8 mouse cellular contexts compared by ENCODE assay signal in the genomic region with DNA sequence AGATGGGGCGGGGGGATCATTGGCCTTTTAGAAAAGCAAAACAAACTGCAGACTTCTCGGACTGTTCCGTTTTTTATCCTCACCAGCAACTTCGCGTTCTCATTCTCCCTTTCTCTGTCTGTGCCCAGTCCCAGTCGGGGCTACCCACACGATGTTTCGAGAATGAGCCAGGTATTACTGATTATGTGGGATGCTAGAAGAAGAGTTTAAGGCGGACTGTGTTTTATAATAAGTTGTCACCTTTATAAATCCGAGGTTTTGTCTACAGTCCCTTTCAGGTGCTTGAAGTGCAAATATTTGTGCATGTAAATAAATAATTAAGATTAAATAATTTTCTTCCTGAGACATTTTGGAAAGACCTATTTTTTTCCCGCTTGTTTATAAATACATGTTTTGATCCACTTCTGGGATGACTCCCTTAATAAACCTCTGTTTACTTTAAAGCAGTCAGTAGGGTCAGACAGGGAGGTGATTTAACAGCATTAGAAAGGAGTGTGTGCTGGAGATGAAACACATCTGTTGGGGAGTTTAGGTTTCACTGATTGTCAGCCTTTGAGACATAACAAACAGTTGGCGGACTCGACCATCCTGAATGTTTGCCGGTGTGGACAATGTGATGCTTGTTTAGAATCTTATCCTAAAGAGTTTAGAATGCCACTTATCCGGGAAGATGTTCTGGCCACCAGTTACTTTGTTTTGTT. TPM values are rescaled to one million over a fixed set of nuclear protein-coding genes. Genes with fewer than 3 reads are reported as not detected.
DNase-seq lines count a peak whose midpoint lies in the region; ATAC-seq and TF ChIP-seq lines count a peak whose summit lies in the region.

No protein-coding gene starts in this region.

- H3K27ac ChIP-seq in kidney, adult 2 months (ENCODE audit: insufficient read depth, low read depth, low read length), result no peak overlapping the region
- no peak overlapping the region; the same call in 1 of the 2 replicates for H3K27ac ChIP-seq in bone marrow, adult 2 months (ENCODE audit: control insufficient read depth, insufficient read depth, low read depth, low read length, poor library complexity)
- H3K27ac ChIP-seq in hindbrain, embryonic 13.5 days, result peak overlapping the region; percentile 76; the same call in 1 of the 2 replicates
- H3K27ac ChIP-seq in midbrain, embryonic 12.5 days (replicated peaks), result peak overlapping the region; percentile 55

- no peak for TF ChIP-seq CTCF in kidney, adult 2 months (conservative IDR thresholded peaks at IDR 0.05; ENCODE audit: insufficient read depth, insufficient read length, low read depth, low read length)
- TF ChIP-seq CTCF in bone marrow, adult 2 months (IDR thresholded peaks at IDR 0.05; ENCODE audit: control insufficient read depth, insufficient read depth, low read length), result no peak

- H3K27me3 ChIP-seq in kidney, adult 2 months (replicated peaks; ENCODE audit: control insufficient read depth, insufficient read depth, low read length), result no peaks in the 10 kb centered on the region
- H3K27me3 ChIP-seq in hindbrain, embryonic 13.5 days, result no peaks in the 10 kb centered on the region
- H3K27me3 ChIP-seq in midbrain, embryonic 12.5 days, result no peaks in the 10 kb centered on the region

- 12% methylated on average over 15 of the region's 15 CpGs for WGBS in kidney, adult 2 months
- 18% methylated on average over 15 of the region's 15 CpGs for WGBS in bone marrow, adult 2 months
- 13% methylated on average over 15 of the region's 15 CpGs for WGBS in hindbrain, embryonic 13.5 days
- 13% methylated on average over 15 of the region's 15 CpGs for WGBS in midbrain, embryonic 12.5 days

- H3K9ac ChIP-seq in hindbrain, embryonic 13.5 days, result peak overlapping the region; percentile 85
- peak overlapping the region; percentile 61 for H3K9ac ChIP-seq in midbrain, embryonic 12.5 days (replicated peaks)

- H3K4me2 ChIP-seq in hindbrain, embryonic 13.5 days, result peak overlapping the region; percentile 77
- peak overlapping the region; percentile 79 for H3K4me2 ChIP-seq in midbrain, embryonic 12.5 days (replicated peaks)

- peak overlapping the region; percentile 70 for H3K4me3 ChIP-seq in kidney, adult 2 months (ENCODE audit: insufficient read depth, low read depth, low read length)
- H3K4me3 ChIP-seq in bone marrow, adult 2 months (replicated peaks; ENCODE audit: control insufficient read depth, low read depth, low read length), result peak overlapping the region; percentile 81
- H3K4me3 ChIP-seq in hindbrain, embryonic 13.5 days, result peak overlapping the region; percentile 66
- H3K4me3 ChIP-seq in midbrain, embryonic 12.5 days, result peak overlapping the region; percentile 50

- H3K36me3 ChIP-seq in kidney, adult 2 months (ENCODE audit: control insufficient read depth, insufficient read depth, low read length), result no peaks in the 10 kb centered on the region
- no peaks in the 10 kb centered on the region for H3K36me3 ChIP-seq in hindbrain, embryonic 13.5 days
- H3K36me3 ChIP-seq in midbrain, embryonic 12.5 days, result no peaks in the 10 kb centered on the region

- peak; percentile 30 for ATAC-seq in hindbrain, embryonic 13.5 days (ENCODE audit: low FRiP score)
- 0 out of 2 replicates have a peak, but pooled peaks have one; percentile 7 for ATAC-seq in midbrain, embryonic 12.5 days (ENCODE audit: low FRiP score, low read depth)

- no peaks in the 10 kb centered on the region for H3K9me3 ChIP-seq in hindbrain, embryonic 13.5 days
- no peaks in the 10 kb centered on the region for H3K9me3 ChIP-seq in midbrain, embryonic 12.5 days

- no peak for TF ChIP-seq POLR2A in kidney, adult 2 months (IDR thresholded peaks at IDR 0.05; ENCODE audit: low read depth, low read length)
- TF ChIP-seq POLR2A in bone marrow, adult 2 months (IDR thresholded peaks at IDR 0.05; ENCODE audit: borderline replicate concordance, control insufficient read depth, low read depth, low read length), result no peak

- DNase-seq in kidney, adult 2 months, result no peak
- DNase-seq in kidney, postnatal 36 days, result no peak
- no peak for DNase-seq in urinary bladder, adult 18-20 months (ENCODE audit: low spot score in 2 of 2)
- DNase-seq in thymus, postnatal 0 days (ENCODE audit: low spot score), result no peak
- DNase-seq in Muller cell, postnatal 12 days (ENCODE audit: inconsistent ontology term), result no peak

- H3K4me1 ChIP-seq in kidney, adult 2 months (ENCODE audit: control insufficient read depth, insufficient read depth, low read length), result peaks cover 6% of the 10 kb centered on the region; the same call in 1 of the 2 replicates
- H3K4me1 ChIP-seq in bone marrow, adult 2 months (ENCODE audit: control insufficient read depth, insufficient read depth, low read length), result peaks cover 2% of the 10 kb centered on the region
- H3K4me1 ChIP-seq in hindbrain, embryonic 13.5 days (replicated peaks), result peaks cover 10% of the 10 kb centered on the region
- H3K4me1 ChIP-seq in midbrain, embryonic 12.5 days, result peaks cover 8% of the 10 kb centered on the region

RNA-seq across cellular contexts. Expression of gene Micu1, which starts 0.9 kb away (rescaled TPM):
- polyA plus RNA-seq in kidney, adult 2 months (2012; rRNA removed), result 59.0 and 61.2 TPM in 2 replicates
- 26.5 and 29.0 TPM in 2 replicates for polyA plus RNA-seq in bone marrow, adult 2 months (2011; ENCODE audit: insufficient read depth, insufficient read length, low replicate concordance, missing spikeins)
- 73.3 and 78.0 TPM in 2 replicates for polyA plus RNA-seq in hindbrain, embryonic 13.5 days (2015; fragmentation: Nextera tagmentation; extraction: Ambion mirVana)
- 65.2 and 75.3 TPM in 2 replicates for polyA plus RNA-seq in midbrain, embryonic 12.5 days (2016; fragmentation: Nextera tagmentation; extraction: Ambion mirVana)
- polyA plus RNA-seq in thymus, postnatal 0 days (2015; fragmentation: Nextera tagmentation; extraction: Ambion mirVana), result 49.8 and 56.0 TPM in 2 replicates

Comparison
In these comparisons a context has a peak if more than half of its experiments do, and no peak if none do; other contexts are left out.
1. H3K27ac ChIP-seq: peak in hindbrain, embryonic 13.5 days (single experiment) and midbrain, embryonic 12.5 days (single experiment); none in kidney, adult 2 months (single experiment) and bone marrow, adult 2 months (single experiment).
2. Peak in every context shown above with its lines, with median percentiles within 50 percentile points of each other: H3K4me3 ChIP-seq.